Mouse (Mus musculus) kidney, postnatal 0 days (tissue): ENCODE data around the gene Pla1a. TPM values are rescaled to one million over a fixed set of nuclear protein-coding genes. Genes with fewer than 3 reads are reported as not detected.
A peak's percentile ranks its signal among the peaks of the same experiment; 100 is the strongest.

Source experiments
- ATAC-seq: fragments of 200-750 bp; cut with Nextera tagmentation; replicated peaks from 2 replicates; pipeline ENCODE4 v1.8.0; 2017; ENCODE audit warnings: low read depth, moderate number of reproducible peaks, moderate TSS enrichment, moderate library complexity; ENCODE audit not compliant: low FRiP score
- DNase-seq: peaks from one replicate; pipeline ENCODE4 v3.0.0-alpha.2; 2016; ENCODE audit warnings: low spot score
- H3K27ac ChIP-seq: fragments of 300-500 bp; sonication (generic); 2 replicates; pipeline ENCODE4 v1.5.1; 2014; ENCODE audit warnings: mild to moderate bottlenecking
- H3K27me3 ChIP-seq: fragments of 300-500 bp; sonication (generic); 2 replicates; pipeline ENCODE4 v1.6.1; 2014; ENCODE audit warnings: low read length, mixed read lengths; ENCODE audit not compliant: insufficient read depth
- H3K36me3 ChIP-seq: fragments of 300-500 bp; sonication (generic); 2 replicates; pipeline ENCODE4 v1.6.1; 2014; ENCODE audit warnings: low read length, mixed read lengths; ENCODE audit not compliant: insufficient read depth
- H3K4me1 ChIP-seq: fragments of 300-500 bp; sonication (generic); replicated peaks from 2 replicates; pipeline ENCODE4 v1.6.1; 2014; ENCODE audit warnings: antibody characterized with exemption, low read length, mixed read lengths; ENCODE audit not compliant: insufficient read depth
- H3K4me2 ChIP-seq: fragments of 300-500 bp; sonication (generic); 2 replicates; pipeline ENCODE4 v1.6.1; 2014; ENCODE audit warnings: mild to moderate bottlenecking, low read length, moderate library complexity, mixed read lengths
- H3K4me3 ChIP-seq: fragments of 300-500 bp; sonication (generic); replicated peaks from 2 replicates; pipeline ENCODE4 v1.5.1; 2014; ENCODE audit warnings: low read depth, low read length
- H3K9ac ChIP-seq: fragments of 300-500 bp; sonication (generic); 2 replicates; pipeline ENCODE4 v1.6.1; 2014; ENCODE audit warnings: low read depth, low read length
- H3K9me3 ChIP-seq: fragments of 300-500 bp; sonication (generic); replicated peaks from 2 replicates; pipeline ENCODE4 v1.6.1; 2016; ENCODE audit warnings: low read length, inconsistent platforms, mixed read lengths
- CTCF ChIP-seq: IDR thresholded peaks from 2 replicates; pipeline ENCODE4 v1.5.1; 2016; ENCODE audit warnings: antibody characterized with exemption, low read depth, mild to moderate bottlenecking, moderate library complexity
- WGBS: fragments of 180-500 bp; shearing (Covaris S2); extraction: QIAGEN DNeasy Blood & Tissue Kit; methylation state at CpG from one replicate; pipeline ENCODE4 v1.1.7; 2014; 5-methylcytosine and 5-hydroxymethylcytosine counted together
- polyA plus RNA-seq: library from polyadenylated mRNA; unstranded; fragments of >200 nt; fragmentation: Nextera tagmentation; extraction: Ambion mirVana; gene quantifications from 2 replicates; pipeline ENCODE4 v1.2.1, GENCODE M21; 2015

Pla1a gene
- polyA plus RNA-seq, 1 experiment from 2014 or later, result 36.5 TPM

GRCm38 (mm10) chr16:38475681-38476311 lies 42.9 kb upstream of the Pla1a start:
- no peak; the same call in 1 of the 2 replicates for ATAC-seq
- H3K4me2 ChIP-seq, result no peak overlapping the region
- 36% methylated on average over 4 of the region's 4 CpGs for WGBS

GRCm38 (mm10) chr16:38474677-38475286 lies 41.8 kb upstream of the Pla1a start:
- Histone ChIP-seq H3K4me2 (no peak overlapping the region), H3K27me3 (no peaks in the 10 kb centered on the region; the same call in 1 of the 2 replicates), H3K4me3 (no peak overlapping the region), H3K36me3 (no peaks in the 10 kb centered on the region), H3K4me1 (peaks cover 5% of the 10 kb centered on the region; the same call in 1 of the 2 replicates), H3K9ac (no peak overlapping the region), H3K27ac (no peak overlapping the region), H3K9me3 (no peaks in the 10 kb centered on the region)
- TF ChIP-seq CTCF, result no peak
- ATAC-seq (no peak), DNase-seq (peak; percentile 15)
- 69% methylated on average over 9 of the region's 9 CpGs for WGBS

More at GRCm38 (mm10) chr16:38475681-38476311, 42.9 kb upstream of the Pla1a start:
- Histone ChIP-seq H3K36me3 (no peaks in the 10 kb centered on the region), H3K9ac (no peak overlapping the region), H3K4me3 (no peak overlapping the region), H3K4me1 (peaks cover 5% of the 10 kb centered on the region; the same call in 1 of the 2 replicates), H3K27me3 (no peaks in the 10 kb centered on the region; the same call in 1 of the 2 replicates), H3K9me3 (no peaks in the 10 kb centered on the region), H3K27ac (no peak overlapping the region)
- peak; percentile 47 for DNase-seq
- no peak for TF ChIP-seq CTCF

DNA sequence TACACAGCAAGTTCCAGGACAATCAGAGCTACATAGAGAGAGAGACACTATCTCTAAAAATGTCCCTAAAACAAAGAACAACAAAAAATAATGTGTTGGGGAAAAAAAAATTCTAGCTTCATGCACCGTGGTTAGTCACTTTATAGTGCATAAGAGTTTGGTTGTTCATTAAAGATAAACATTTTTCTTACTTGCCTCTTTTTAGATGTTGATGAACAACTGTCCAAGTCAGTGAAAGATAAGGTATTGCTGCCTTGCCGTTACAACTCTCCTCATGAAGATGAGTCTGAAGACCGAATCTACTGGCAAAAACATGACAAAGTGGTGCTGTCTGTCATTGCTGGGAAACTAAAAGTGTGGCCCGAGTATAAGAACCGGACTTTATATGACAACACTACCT lies 40.7 kb upstream of the Pla1a start:
- H3K36me3 ChIP-seq, result no peaks in the 10 kb centered on the region
- ATAC-seq, result no peak
- H3K27ac ChIP-seq, result no peak overlapping the region
- no peak for DNase-seq
- 90% methylated on average over 5 of the region's 5 CpGs for WGBS
- no peaks in the 10 kb centered on the region for H3K9me3 ChIP-seq
- no peaks in the 10 kb centered on the region; the same call in 1 of the 2 replicates for H3K27me3 ChIP-seq
- H3K4me2 ChIP-seq, result no peak overlapping the region
- H3K9ac ChIP-seq, result no peak overlapping the region
- H3K4me3 ChIP-seq, result no peak overlapping the region
- no peak for TF ChIP-seq CTCF
- H3K4me1 ChIP-seq, result peaks cover 5% of the 10 kb centered on the region; the same call in 1 of the 2 replicates

- H3K27me3 ChIP-seq, result no peaks in the 10 kb centered on the region
- no peak for ATAC-seq
- no peaks in the 10 kb centered on the region for H3K9me3 ChIP-seq
- no peak overlapping the region for H3K9ac ChIP-seq
- no peak overlapping the region for H3K27ac ChIP-seq
- no peak overlapping the region for H3K4me2 ChIP-seq
- WGBS, result 90% methylated on average over 5 of the region's 5 CpGs
- DNase-seq, result no peak
- no peak overlapping the region for H3K4me3 ChIP-seq
- H3K4me1 ChIP-seq, result peaks cover 5% of the 10 kb centered on the region; the same call in 1 of the 2 replicates
- H3K36me3 ChIP-seq, result no peaks in the 10 kb centered on the region
- TF ChIP-seq CTCF, result no peak
Measured at GRCm38 (mm10) chr16:38472507-38472873, 39.5 kb upstream of the Pla1a start.

DNA sequence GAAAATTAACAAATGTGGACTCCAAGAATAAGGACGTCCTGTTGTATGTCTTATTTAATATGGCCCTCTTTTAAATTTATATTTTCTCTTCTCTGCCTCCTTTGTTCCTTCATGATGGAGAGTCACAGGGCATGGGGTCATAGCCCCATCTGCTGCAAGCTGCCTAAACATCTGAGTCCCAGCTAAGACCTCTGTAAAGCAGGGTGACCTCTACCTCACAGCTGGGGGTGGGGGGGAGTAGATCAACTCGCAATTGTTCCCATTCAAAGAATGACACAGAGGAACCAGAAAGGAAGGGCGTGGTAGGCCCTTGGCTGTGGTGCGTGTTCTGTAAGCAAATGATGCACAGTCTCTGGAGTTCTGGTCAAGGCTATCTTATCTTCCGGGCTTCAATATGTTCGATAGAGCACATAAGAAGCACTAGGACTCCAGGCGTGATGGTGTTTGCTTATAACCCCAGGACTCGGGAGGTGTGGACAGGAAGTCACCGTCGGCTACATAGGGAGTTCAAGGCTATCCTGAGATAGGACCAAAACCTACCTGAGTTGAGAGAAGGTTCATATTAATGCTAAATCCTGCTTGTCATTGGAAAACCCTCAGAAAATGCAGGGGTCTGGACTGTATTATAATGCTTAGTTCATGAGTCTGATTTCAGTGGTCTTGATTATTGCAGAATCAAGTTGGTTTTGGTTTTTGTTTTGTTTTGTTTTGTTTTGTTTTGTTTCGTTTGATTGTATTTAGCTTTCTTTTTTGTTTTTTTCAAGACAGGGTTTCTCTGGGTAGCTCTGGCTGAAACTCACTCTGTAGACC lies 39.0 kb upstream of the Pla1a start:
- DNase-seq (no peak), ATAC-seq (no peak)
- no peak for TF ChIP-seq CTCF
- Histone ChIP-seq H3K4me1 (peaks cover 2% of the 10 kb centered on the region; the same call in 1 of the 2 replicates), H3K27ac (no peak overlapping the region), H3K4me2 (no peak overlapping the region), H3K9ac (no peak overlapping the region), H3K4me3 (no peak overlapping the region), H3K9me3 (no peaks in the 10 kb centered on the region), H3K36me3 (no peaks in the 10 kb centered on the region), H3K27me3 (no peaks in the 10 kb centered on the region)
- 78% methylated on average over 11 of the region's 11 CpGs for WGBS

- H3K4me3 ChIP-seq, result no peak overlapping the region
- H3K9ac ChIP-seq, result no peak overlapping the region
- no peaks in the 10 kb centered on the region for H3K36me3 ChIP-seq
- TF ChIP-seq CTCF, result no peak
- WGBS, result 70% methylated on average over 8 of the region's 8 CpGs
- H3K9me3 ChIP-seq, result no peaks in the 10 kb centered on the region
- no peaks in the 10 kb centered on the region for H3K4me1 ChIP-seq
- no peaks in the 10 kb centered on the region for H3K27me3 ChIP-seq
- H3K4me2 ChIP-seq, result no peak overlapping the region
- DNase-seq, result no peak
- no peak for ATAC-seq
- no peak overlapping the region for H3K27ac ChIP-seq
Measured at GRCm38 (mm10) chr16:38469437-38469836, 36.5 kb upstream of the Pla1a start.
